Mouse (Mus musculus): Measurements from ENCODE around the gene Coro1a.

DNA sequence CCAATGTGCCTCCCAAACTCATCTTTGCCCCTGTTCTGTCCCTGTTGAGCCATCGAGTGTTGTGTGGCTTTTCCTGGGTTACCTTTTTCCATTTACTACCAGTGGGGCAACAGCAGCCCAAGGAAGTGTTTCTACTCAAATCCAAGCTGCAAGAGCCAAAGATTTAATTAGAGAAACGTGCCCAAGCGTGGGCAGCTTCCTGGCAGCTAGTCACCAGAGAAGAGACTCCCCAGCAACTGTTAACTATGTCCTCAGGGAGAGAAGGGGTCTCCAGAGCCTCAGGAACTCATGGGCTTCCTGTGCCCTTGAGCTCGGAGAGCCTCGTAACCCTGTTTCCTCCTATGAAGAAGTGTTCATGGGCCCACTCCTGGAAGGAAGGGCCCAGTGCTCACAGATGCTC lies 33.4 kb upstream of the Coro1a start:
- TF ChIP-seq CTCF (IDR thresholded peaks at IDR 0.05; ENCODE audit: extremely low read depth, insufficient read length, insufficient replicate concordance, low read depth, low read length): no peak
- TF ChIP-seq POLR2A (IDR thresholded peaks at IDR 0.05; ENCODE audit: low read depth, low read length): no peak

All from small intestine, adult 2 months (tissue).